Mouse (Mus musculus): ENCODE results near the gene Has3. TPM values are rescaled to one million over a fixed set of nuclear protein-coding genes. Genes with fewer than 3 reads are reported as not detected.
"Not testable (repeated sequence)": the region's sequence is repeated elsewhere in the genome, so short reads cannot be mapped to it uniquely, and the experiment has no call there.

The Has3 gene
- total RNA-seq, 1 experiment from 2014 or later, result 1.0 TPM

DNA sequence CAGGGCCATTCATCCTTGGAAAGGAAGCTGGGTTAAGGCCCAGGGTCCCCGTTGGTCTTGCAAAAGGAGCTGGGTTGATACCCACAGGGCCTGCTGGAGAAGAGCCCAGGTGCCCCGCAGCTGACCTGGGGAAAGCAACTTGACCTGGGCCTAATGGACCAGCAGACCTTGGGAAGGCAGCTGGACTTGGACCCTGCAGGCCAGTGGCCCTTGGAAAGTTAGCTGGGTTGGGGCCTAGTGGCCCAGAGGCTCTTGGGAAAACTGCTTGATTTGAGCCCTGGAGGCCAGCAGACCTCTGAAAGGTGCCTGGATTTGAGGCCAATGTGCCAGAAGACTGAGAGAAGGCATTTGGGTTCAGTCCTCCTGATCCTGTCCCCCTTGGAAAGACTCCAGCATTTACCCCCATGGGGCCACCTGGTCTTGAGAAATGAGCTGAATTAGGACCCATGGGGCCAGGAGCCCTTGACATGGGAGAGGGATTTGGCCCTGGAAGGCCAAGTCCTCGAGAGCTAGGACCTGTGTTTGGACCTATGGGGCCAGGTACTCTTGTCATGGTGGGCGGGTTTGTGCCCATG lies 14.9 kb downstream of the Has3 start:
- peak; percentile 76 for DNase-seq

DNA sequence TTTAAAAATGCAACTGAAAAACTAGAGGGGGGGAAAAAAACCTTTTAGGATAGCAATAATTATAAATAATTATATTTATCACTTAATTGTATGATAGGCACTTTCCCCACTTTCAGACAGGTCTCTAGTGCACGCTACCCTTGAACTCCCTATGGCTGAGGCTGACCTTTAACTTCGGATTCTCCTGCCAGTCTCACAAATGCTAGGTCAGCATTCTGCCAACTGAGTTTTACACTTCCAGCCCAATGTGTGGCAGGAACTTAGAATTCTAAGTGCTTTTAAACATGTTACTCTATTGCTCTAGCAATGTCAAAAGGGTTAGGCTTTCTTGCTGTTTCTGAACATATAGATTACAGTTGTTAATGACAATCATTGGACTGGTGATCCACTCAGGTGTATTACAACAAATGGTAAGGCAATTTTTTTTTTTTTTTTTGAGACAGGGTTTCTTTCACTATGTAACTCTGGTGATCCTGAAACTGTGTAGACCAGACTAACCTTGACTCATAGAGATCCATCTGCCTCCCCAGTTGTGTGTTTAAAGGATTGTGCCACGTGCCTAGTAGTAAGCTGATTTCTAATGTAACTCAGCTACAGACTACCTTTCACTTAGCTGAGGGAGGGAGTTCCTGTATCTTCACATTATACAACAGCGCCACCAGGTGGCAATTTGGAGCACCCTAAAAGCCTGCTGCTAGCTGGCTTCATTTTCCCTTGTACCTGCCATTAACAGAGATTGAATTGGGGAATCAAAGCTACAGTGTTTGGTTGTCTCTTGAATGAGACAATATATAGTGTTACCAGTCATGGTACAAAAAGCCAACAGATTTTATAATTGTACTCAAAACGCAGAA lies 17.5 kb downstream of the Has3 start:
- peak; percentile 90 for DNase-seq

DNA sequence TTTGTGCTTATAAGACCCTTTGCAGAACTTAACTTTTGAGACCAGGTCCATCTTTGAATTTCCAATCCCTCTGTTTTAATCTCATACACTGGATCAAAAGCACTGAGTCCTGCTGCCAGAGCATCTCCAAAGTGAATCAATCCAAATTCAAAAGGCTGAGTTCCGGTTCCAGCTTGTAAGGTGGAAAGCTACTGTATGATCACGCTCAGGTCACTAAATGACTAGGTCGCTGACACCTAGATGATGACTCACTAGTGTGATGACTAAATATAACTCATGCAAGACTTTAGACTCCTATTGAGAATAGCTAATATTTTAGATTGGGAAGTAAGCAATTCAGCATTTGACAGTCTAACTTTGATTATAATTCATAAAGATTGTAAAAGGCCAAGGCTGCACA lies 18.8 kb downstream of the Has3 start:
- DNase-seq, result no peak

DNA sequence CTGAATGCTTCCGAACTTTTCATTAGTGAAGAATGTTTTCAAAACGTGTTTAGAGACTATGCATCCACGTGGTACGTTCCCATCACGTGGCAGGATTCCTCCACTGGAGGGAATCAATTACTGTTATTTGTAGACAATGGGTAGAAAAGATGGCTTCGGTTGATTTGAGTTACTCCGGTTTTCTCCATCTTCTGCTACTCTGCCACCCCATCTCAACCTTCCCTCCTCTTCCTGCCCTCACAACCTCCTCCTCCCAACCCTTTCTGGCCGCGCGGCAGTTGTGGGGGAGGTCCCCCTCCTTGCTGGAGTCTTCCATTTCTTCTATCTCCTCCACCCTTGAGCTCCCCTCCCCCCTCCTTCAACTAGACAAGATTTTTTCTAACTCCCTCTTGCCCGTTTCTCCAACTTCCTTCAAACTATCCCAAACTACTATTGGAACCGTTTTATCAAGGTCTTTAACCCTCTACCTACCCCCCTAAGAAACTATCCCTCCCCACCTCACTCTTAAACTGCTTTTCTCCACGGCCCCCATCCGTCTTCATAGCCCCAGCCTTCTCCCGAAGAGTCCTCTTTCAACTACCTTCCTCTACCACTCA lies 22.3 kb downstream of the Has3 start:
- peak; percentile 63 for DNase-seq

DNA sequence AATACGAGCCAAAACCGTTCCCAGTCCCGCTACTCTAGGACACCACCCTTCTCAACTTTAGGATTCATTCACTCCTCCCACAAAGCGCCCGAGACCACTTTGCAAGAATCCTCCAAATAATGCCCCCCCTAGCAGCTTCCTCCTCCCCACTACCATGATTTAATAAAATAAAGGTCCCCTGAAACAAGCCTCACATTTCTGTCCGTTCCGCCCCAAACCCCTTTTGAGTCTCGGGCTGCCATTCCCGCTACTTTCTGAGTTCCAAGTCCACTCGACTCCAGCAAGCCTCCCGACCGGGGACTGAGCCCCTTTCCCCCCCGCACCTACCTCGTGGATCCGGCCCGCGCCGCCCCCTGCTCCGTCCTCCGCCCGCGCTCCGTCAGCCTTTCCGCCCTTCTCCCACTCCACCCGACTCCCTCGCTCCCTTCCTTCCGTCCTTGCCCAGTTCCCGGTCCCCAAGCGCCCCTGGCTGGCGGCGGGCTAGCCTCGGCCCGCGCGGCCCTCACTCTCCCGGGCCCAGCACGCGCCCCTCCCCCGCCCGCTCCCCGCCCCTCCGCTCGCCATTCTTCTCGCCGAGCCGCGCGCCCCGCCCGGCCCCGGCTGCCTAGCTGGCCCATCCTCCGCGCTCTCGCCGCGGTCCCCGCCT lies 22.9 kb downstream of the Has3 start:
- DNase-seq, result peak; percentile 75

DNA sequence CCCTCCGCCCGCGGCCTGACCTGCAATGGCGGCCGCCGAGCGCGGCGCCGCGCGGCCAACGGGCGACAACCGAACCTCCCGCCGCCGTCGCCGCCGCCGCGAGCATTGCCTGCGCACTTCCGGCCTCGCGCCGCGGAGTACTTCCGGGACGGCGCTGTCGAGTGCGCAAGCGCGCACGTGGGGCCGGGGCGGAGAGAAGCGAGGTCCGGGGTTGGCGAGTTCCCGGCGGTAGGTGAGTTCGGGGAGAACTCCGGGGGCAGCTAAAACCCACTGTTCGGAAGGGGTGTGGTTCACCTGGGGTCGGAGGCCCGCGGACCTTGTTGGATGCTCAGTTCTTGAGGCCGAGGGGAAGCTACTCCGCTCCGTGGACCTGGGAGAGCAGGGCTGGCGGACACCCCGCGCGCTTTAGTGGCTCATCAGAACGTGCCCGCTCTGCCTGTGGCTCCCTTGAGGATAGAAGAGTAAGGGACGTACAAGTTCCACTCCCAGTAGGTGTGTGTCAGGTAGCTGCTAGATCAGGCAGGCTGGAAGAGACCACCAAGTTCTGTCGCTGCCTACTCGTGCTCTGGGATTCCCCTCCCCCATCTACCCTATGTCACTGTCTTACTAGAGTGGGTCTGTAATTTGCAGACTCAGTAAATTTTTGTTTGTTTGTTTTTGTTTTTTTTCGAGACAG lies 23.6 kb downstream of the Has3 start, which contains the start of gene Utp4:
Gene Utp4, plus strand, starts transcription at position 156 of the 676 bp plus-strand sequence.
- peak; percentile 94 for DNase-seq

DNA sequence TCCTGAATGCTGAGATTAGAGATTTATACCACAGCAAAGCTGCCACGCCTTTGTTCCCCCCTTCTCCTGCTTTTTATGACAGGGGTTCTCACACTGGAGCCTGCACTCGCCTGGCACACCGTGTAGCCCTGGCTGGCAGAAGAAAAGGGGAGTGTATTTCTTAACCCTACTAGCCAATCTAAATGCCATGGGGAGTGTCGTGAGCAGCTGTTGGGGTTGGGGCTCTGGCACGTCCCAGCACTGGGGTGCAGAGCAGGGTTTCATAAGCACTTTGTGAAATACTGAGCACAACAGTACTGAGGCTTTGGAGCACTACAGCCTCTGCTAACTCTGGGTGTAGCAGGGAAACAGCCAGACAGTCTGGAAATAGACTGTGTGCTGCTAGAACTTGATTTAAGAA lies 29.4 kb downstream of the Has3 start:
- DNase-seq, result no peak

DNA sequence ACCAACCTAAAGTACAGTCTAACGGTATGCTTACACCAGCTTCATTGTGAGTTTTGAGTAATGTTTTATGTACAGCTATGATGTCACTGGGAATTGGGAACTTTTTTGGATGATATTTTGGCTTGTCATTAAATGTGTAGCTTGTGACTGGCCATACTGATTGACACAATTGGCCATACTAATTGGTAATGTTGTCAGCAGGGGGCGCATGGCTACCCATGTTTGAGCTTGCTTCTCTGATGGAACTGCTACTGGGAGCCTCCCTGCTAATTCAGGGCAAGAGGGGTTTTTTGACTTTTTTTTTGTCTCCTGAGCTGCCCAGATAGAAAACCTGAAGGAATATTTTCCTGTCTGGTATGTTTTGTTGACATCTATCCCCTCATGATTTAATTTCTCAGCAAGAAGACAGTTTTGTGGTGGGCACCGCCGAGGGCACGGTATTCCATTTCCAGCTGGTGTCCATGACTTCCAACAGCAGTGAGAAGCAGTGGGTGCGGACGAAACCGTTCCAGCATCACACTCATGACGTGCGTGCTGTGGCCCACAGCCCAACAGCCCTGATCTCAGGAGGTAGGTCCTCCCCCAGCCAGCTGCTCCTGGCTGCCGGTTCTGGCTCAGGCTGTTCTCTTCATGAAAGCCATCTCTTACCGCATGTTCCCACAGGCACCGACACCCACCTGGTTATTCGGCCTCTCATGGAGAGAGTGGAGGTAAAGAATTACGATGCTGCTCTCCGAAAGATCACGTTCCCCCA lies 35.9 kb downstream of the Has3 start:
- peak; percentile 83 for DNase-seq

DNA sequence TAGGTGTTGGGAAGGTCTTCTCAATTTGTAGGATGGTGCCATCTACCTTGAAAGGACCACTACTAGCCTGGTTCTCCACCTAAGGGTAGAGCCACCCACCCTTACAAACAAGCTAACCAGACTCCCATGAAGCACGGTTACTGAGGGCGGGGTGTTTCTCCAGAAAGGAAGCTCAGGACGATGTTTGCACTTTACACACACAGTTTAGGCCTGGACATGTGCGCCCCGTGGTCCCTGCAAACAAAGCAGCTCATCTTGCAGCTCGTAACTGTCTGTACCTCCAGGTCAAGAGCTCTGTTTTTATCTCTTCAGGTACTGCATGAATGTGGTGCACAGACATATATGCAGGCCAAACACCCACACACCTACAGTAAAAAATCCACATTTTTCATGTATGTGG lies 36.6 kb downstream of the Has3 start:
- no peak for DNase-seq

DNA sequence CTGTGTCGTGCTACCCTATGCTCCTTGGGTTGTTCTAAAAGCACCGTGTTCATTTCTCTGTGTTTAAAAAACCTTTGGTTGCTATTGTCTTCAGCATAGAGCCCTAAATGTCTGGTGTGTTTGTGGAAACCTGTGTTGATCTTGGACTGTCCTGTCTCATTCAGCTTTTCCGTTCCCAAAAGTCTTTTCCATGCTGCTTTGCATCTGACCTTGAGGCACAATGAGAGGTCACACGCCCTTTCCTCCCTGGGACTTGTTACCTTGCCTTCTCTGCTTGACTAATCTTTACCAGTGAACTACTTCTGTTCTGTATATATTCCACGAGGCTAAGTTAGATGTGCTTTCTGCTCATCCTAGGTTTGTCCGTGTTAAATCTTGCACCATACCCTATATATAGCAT lies 37.4 kb downstream of the Has3 start:
- no peak for DNase-seq

DNA sequence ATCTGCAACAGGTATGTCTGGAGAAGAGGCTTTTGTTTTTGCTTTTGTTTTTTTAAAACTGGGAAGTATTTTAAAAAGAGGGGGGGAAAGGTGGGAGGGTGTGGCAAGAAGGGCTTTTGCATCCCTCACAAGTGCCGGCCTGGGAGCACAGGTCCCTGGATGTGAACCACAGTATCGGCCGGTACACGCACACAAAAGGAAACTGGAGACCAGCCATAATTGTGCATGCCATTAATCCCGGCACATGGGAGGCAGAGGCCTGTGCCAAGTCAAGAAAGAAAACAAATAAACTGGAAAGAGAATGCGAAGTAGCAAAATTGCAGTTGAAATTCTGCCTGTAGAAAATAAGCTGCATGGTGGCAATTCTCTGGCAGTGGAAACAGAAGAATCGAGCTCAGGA lies 38.2 kb downstream of the Has3 start:
- DNase-seq, result no peak

DNA sequence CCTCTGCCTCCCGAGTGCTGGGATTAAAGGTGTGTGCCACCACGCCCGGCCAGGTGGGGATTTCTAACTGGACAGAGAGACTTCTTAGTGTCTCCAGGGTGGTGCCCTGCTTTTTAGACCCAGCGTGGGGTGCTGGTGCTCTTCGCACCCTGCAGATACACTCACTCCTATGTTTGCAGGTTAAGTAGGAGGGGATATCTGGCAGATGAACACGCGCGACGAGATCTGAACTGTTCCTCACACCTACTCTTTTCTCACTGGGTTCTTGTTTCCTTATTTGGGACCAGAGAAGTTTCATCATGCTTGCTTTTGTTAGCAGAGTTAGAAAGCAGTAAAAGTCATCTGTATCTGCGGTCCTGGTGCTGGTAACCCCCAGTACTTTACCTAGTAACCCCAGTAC lies 43.6 kb downstream of the Has3 start:
- DNase-seq, result no peak

DNA sequence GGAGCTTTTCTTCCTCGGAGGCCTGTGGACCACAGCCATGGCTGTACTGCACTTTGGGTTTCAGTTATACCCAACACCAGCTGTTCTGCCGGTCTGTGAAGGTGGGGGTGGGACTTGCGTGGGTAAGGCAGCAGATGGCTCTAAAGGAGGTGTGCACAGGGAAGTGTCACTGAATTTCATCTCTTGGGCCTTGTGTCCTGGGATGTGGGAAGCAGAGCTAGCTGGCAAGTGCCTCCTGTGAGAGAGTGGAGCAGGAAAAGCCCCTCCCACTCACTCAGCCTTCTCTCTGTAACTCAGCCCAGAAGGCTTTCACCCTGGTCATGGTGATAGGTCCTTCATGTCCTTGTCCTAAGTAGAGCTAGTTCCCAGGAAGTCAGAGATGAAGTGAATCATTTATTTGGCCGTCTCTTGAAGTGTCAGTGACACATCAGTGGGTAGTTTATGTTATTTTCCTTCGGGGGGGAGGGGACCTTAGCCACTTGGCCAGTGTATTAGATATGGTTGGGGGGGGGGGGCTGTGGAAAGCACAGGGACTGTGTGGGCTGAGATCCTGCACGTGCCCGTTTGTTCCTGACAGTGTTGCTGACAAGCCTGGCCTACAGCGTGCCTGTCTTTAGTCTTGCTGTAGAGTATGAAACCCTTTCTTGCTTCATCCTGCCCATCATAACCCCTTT lies 49.8 kb downstream of the Has3 start:
- DNase-seq, result peak; percentile 73

DNA sequence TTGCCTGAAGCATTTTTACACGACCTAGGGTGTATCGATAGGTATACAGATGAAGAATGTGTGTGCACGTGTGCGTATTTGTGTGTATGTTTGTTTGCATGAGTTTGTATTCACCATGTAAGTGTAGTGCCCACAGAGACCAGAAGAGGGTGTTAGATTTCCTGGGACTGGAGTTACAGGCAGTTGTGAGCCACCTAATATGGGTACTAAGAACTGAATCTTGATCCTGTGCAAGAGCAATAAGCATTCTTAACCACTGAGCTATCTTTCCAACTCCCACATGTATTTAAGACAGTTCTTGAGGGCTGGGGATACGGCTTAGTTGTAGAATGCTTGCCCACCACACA lies 50.3 kb downstream of the Has3 start:
- no peak for DNase-seq

DNA sequence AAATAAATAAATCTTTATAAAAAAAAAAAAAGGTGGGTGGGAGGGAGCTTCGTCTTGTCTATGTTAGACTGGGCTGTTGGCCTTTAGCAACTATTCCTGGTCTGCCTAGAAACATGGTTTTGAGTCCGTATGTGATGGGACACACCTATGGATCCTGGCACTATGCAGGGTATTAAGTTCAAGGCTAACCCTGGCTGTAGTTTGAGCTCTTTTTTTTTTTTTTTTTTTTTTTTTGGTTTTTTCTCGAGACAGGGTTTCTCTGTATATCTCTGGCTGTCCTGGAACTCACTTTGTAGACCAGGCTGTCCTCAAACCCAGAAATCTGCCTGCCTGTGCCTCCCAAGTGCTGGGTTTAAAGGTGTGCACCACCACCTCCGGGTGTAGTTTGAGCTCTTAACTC lies 54.0 kb downstream of the Has3 start:
- no peak for DNase-seq

DNA sequence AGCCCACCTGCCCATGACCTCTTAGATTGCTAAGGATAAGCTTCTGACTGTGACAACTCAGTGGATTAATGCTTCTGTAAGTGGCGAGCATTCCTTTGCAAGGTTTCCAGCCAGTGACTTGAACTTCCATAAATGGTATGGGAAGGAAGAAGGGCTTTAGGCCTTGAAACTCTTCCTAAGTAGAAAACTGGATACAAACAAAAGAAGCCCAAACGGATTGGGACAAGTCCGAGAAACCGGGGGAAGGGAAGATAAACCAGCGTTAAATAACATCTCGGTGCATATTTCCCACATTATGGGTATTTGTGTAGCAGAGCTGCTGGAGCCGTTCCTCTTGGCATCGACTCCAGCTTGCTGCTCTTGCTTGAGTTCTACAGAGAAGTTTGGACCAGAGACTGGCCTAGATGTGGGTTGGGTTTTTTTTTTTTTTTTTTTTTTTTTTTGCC lies 54.9 kb downstream of the Has3 start:
- no peak for DNase-seq

DNA sequence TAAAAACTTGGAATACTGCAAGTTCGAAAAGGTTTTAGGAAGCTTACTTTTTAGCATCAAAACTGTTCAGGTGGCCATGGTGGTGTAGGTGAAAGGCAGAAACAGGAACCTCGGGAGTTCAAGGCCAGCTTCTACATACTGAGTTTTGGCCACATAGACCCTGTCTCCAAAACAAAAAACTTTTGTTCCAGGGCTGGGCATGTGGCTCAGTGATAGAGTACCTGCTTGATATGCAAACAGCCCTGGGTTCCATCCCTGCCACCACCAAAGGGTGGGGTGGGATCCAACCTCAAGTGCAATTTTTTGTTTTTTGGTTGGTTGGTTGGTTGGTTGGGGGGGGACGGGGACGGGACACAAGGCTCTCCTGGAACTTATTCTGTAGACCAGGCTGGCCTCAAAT lies 55.4 kb downstream of the Has3 start:
- DNase-seq, result no peak

DNA sequence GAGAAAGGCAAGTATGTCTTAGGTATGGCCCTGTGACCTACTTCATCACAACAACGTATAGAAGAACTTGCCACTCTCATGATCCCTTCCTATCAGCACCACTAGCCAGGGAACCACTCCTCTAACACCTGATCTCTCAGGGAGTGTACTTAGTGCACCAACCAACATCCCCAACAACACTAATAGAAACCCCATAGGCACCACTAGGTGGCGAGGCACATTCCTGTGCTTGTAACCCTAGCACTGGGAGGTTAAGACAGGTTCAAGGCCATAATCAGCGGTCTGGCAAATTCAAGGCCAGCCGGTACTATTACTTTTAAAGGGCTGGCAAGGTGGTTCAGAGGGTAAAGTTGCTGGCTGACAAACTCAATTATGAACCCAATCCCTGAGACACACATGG lies 57.2 kb downstream of the Has3 start:
- peak; percentile 43 for DNase-seq

DNA sequence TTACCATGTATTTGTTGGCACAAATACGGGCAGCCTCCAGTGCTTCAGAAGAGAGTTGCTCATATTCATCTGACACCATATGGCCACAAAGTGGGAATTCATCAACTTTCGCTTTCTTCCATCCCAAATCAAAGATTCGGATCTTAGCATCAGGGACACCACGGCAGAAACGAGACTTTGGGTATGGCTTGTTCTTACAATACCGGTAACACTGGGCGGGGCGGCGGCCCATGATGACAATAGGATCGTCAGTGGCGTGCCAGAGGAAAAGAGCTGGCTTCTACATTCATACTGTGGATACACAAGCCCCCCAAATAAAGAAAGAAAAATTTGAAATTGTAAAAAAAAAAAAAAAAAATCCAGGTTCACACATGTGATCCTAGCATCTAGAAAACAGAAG lies 58.1 kb downstream of the Has3 start:
- DNase-seq, result not testable (repeated sequence)

DNA sequence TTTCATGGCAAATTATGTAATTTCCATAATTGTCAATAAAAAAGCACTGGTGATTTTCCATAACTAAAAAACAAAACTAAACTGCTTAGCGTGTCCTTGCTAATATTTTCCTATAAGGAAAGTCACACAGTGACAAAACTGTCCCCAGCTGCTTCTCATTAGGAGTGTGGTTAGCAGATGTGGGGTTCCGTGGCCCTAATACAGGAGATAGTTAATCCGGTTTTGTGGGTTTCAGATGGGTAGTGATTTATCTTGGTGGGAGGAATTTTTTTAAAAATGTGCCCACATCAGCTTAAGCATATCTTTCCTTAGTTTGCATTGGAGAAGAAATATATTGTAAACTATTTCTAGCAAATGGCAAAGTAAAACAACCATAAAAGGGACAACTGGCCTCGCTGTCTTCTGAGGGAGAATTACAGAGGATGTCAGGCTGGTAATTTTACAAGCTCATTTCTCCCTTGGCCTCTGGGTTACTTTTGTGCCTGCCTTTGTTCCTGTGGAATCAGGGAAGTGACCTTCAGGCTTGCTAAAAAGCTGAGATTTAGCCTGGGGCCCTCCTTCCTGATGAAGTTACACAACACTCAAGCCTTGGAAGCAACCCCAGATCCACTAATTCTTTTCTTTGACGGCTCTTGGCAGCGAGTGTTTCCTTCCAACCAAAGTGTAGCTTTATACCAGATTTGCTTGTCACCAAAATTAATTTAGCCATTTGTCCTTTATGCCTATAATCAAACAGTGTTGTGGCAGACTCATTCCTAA lies 59.3 kb downstream of the Has3 start:
- peak; percentile 83 for DNase-seq

Measured in adrenal gland, postnatal 14 days (tissue).